Mouse (Mus musculus) myocyte (in vitro differentiated cells): Measurements from ENCODE around the gene Gm35549.

Experiments
- E2F4 ChIP-seq: IDR thresholded peaks from one replicate; pipeline ENCODE4 v1.6.1; 2011; ENCODE audit warnings: mild to moderate bottlenecking, control low read depth, moderate library complexity; ENCODE audit not compliant: insufficient read depth
- MAX ChIP-seq: IDR thresholded peaks from one replicate; pipeline ENCODE4 v1.6.1; 2011; ENCODE audit warnings: low read depth, mild to moderate bottlenecking, control low read depth
- MYOG ChIP-seq, 3 experiments: IDR thresholded peaks; one replicate each; pipeline ENCODE4 v1.6.1; 2011; ENCODE audit warnings: control low read depth in 2 of 3, low read depth in 2 of 3, mild to moderate bottlenecking in 2 of 3; ENCODE audit not compliant: insufficient read length in 2 of 3, control insufficient read depth in 1 of 3, insufficient read depth in 1 of 3
- POLR2A ChIP-seq: IDR thresholded peaks from one replicate; pipeline ENCODE4 v1.6.1; 2011; ENCODE audit warnings: low read depth, mild to moderate bottlenecking, control low read depth, moderate library complexity; ENCODE audit not compliant: insufficient read length
- POLR2AphosphoS2 ChIP-seq: IDR thresholded peaks from one replicate; pipeline ENCODE4 v1.6.1; 2011; ENCODE audit warnings: low read depth, control low read depth; ENCODE audit not compliant: insufficient read length
- TCF12 ChIP-seq: IDR thresholded peaks from one replicate; pipeline ENCODE4 v1.6.1; 2011; ENCODE audit warnings: mild to moderate bottlenecking, control low read depth; ENCODE audit not compliant: poor library complexity, insufficient read depth, severe bottlenecking
- TCF3 ChIP-seq: IDR thresholded peaks from one replicate; pipeline ENCODE4 v1.6.1; 2011; ENCODE audit warnings: low read depth, control low read depth; ENCODE audit not compliant: insufficient read length
- USF1 ChIP-seq: IDR thresholded peaks from one replicate; pipeline ENCODE4 v1.6.1; 2011; ENCODE audit warnings: low read depth, mild to moderate bottlenecking, control low read depth, moderate library complexity

DNA sequence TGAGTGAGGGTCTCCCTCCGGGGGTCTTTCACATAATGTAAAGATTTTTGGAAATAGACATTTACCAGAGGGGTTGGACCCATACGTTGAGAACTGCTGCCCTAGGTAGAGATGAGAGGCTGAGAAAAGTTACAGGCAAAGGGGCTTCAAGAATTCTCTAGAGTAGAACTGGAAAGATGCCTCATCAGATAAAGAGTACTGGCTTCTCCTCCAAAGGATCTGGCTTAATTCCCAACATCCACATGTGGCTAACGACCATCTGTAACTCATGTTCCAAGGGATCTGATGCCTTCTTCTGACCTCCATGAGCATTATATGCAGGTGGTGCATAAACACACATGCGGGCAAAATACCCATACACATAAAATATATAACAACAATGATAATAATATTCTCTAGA lies 11.8 kb upstream of the Gm35549 start:
- TF ChIP-seq POLR2A (no peak), MYOG (IDR thresholded peaks at IDR 0.05; ENCODE audit: control insufficient read depth in 1 of 3, insufficient read depth in 1 of 3, insufficient read length in 2 of 3, low read depth in 2 of 3) (no peak), USF1 (no peak), TCF12 (no peak), POLR2AphosphoS2 (no peak), E2F4 (no peak), MAX (no peak), TCF3 (no peak)
